Mouse (Mus musculus) urinary bladder, adult 18-20 months (tissue): ENCODE measurements at regions not wholly inside any gene's neighbourhood (a gene's known extent, or its start where the extent isn't known, plus 50 kb on each side); places are given as distances from the start of the nearest gene placed in this dataset.
"Not testable (repeated sequence)": the region's sequence is repeated elsewhere in the genome, so short reads cannot be mapped to it uniquely, and the experiment has no call there.

Source experiments
- DNase-seq, 2 experiments: peaks; one replicate each; pipeline ENCODE4 v3.0.0; 2022; ENCODE audit warnings: low spot score in 2 of 2, mixed read lengths in 2 of 2

DNA sequence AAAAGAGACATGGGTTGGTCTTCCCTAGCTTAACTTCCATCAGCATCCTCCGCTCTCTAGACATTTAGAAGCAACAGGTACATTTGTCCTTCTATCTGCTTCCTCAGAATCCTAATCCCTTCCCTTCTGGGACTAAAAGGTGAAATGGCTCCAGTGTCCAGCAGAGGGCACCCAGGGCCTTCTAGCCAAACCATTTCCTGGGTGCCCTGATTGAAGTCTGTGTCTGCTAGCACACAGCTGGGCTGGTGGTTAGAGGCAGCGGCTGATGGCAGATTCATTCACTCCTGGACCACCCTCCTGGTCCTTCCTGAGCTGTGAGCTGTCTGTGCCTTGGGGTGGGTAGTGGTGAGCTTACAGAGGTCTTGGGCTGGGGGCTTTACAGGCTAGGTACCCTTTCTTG is 76.5 kb upstream of the Col13a1 start:
- peak in 1 of 2 experiments; percentile 33 for DNase-seq

DNA sequence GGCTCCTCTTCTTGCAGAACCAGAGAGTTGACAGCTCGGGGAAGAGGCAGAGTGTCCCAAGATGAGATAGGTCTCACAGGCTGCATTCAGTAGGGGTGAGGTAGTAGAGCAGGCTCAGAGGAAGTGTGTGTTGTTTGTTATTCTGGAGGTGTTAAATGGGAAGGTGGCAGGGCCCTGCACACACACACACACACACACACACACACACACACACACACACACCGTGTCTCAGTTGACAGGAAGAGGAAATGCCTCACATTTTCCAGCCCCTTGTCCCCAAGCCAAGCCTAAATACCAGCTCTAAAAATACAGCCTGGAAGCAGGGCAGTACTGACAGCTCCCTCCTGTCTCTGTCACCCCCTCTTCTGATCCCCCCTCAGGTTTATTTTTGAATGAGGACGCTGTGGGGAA is 70.9 kb upstream of the Col13a1 start:
- no peak for DNase-seq

DNA sequence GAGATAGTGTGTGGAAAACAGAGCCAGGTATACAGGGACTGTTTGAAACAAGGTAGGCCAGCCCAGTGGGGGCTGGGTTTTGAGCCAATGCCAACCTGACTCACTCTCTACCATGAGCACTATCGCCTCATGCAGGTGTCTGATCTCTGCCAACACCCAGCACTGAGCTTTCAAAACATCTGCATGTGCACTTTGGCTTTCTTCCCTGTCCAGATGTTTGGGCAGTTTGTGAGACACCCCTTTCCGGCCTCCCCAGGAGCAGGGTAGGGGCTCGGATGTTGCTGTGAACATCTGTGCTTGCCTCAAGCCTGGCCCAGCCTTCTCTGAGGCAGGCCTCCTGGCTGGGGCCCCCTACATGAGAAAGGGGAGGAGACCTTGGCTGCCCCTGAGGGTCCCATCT is 65.5 kb upstream of the Col13a1 start:
- DNase-seq = peak; percentile 5 to 22

- no peak for DNase-seq
Measured at GRCm38 (mm10) chr10:62039915-62040314, 61.0 kb upstream of the Col13a1 start.

DNA sequence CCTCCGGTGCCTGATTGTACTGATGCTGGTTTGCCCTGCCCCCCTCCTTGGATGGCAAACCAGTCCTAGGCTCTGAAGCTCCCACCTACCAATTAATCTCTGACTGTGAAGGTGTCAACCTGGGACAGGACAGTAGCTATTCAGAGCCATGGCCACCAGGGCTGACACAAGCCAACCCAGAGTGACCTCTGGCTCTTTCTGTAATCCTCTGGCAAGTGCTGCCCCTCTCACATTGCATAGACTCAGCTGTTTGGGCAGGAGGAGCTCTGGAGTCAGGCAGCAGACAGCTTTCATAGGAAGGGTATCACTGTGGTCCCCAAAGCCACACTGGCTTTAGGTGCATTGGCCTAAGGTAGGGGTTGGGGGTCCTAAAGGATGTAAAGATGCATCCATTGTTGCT is 59.7 kb upstream of the Col13a1 start:
- DNase-seq = no peak

GRCm38 (mm10) chr10:62037402-62038199 is 58.7 kb upstream of the Col13a1 start:
- DNase-seq = no peak

- no peak for DNase-seq
Measured at GRCm38 (mm10) chr10:62036815-62037214, 57.9 kb upstream of the Col13a1 start.

DNA sequence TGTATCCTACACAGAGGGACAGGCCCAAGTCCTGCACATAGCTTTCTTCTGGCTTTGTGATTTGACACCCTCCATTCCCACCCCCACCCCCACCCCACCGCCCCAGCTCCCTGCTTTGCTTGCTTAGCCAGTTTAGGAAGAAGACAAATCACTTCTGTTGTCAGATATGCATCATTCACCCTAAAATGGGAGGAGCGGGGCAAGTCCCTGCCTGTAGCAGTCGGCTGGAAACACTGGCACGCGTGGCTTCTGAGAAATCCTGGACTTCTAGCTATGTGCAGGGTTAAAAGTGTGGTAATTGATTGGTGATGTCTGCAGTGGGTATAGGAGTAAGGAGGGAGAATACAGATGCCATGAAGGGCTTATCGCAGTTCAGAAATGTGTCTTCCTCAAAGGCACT is 55.4 kb upstream of the Col13a1 start:
- peak; percentile 36 to 41 for DNase-seq

- no peak for DNase-seq
Measured at GRCm38 (mm10) chr10:62033748-62034147, 54.8 kb upstream of the Col13a1 start.

DNA sequence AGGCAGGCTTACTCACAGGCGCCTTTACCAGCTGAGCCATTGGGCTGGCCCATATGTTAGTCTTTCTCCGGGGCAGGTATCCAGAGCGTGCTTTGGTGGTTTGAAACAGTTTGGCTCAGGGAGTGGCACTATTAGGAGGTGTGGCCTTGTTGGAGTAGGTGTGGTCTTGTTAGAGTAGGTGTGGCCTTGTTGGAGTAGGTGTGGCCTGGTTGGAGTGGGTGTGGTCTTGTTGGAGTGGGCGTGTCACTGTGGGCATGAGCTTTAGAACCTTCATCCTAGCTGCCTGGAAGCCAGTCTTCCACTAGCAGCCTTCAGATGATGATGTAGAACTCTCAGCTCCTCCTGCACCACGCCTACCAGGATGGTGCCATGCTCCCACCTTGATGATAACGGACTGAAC is 53.1 kb upstream of the Col13a1 start:
- not testable (repeated sequence) for DNase-seq

GRCm38 (mm10) chr10:62029271-62029670 is 50.4 kb upstream of the Col13a1 start:
- no peak for DNase-seq
